Mouse (Mus musculus) liver, postnatal 0 days (tissue): ENCODE data around the gene Gm20388.

Source experiments
- CTCF ChIP-seq: sonication (generic); IDR thresholded peaks from 2 replicates; pipeline ENCODE4 v1.5.1; 2016; ENCODE audit warnings: antibody characterized with exemption, low read depth
- EP300 ChIP-seq: IDR thresholded peaks from 2 replicates; pipeline ENCODE4 v1.6.1; 2016; ENCODE audit warnings: antibody characterized with exemption, low read depth, mild to moderate bottlenecking

DNA sequence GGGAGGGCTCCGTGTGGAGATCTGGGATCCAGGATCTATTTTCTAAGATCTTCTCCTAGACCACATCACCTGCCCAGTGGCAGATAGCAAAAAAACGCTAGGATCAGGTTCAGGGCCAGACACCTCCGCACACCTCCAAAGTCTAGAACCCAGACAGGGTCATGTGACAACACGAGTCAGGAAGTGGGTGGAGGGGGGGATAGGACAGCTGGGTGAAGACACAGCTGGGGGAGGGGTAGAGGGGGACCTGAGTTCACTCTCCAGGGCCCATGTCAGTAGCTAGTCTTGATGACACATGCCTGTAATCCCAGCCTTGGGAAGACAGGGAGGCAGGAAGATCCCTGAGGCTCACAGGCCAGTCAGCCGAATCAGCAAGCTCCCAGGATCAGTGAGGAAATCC is 1114.8 kb downstream of the Gm20388 start:
- TF ChIP-seq CTCF (no peak), EP300 (no peak)
